Mouse (Mus musculus) c-Kit-positive CD71-positive TER-119-negative erythroid progenitor cells, embryonic 14.5 days (primary cell): ENCODE measurements around the gene Slc25a39.
A peak's percentile ranks its signal among the peaks of the same experiment; 100 is the strongest.

Source experiments
- DNase-seq: peaks from one replicate; pipeline ENCODE4 v3.0.0-alpha.2; 2013; ENCODE audit warnings: low read depth

The Slc25a39 gene

GRCm38 (mm10) chr11:102407834-102408215 lies at the start of gene Slc25a39:
Gene Slc25a39, minus strand, starts transcription at chr11:102407946.
- DNase-seq: no peak

GRCm38 (mm10) chr11:102455740-102456396 lies 48.1 kb upstream of the Slc25a39 start:
- peak; percentile 42 for DNase-seq

- DNase-seq: no peak
Observed at GRCm38 (mm10) chr11:102453131-102453530, 45.4 kb upstream of the Slc25a39 start.

GRCm38 (mm10) chr11:102449043-102450008 lies 41.6 kb upstream of the Slc25a39 start:
- no peak for DNase-seq

- DNase-seq: no peak
Observed at GRCm38 (mm10) chr11:102448327-102448726, 40.6 kb upstream of the Slc25a39 start.

GRCm38 (mm10) chr11:102447497-102447896 lies 39.8 kb upstream of the Slc25a39 start, which contains the start of gene Fam171a2:
Gene Fam171a2, minus strand, starts transcription at chr11:102447682.
- no peak for DNase-seq

GRCm38 (mm10) chr11:102446581-102447461 lies 39.1 kb upstream of the Slc25a39 start:
- DNase-seq: no peak

GRCm38 (mm10) chr11:102445891-102446361 lies 38.2 kb upstream of the Slc25a39 start:
- no peak for DNase-seq

- DNase-seq: no peak
Observed at GRCm38 (mm10) chr11:102445264-102445890, 37.6 kb upstream of the Slc25a39 start.

GRCm38 (mm10) chr11:102444781-102445180 lies 37.0 kb upstream of the Slc25a39 start:
- DNase-seq: no peak

GRCm38 (mm10) chr11:102444321-102444720 lies 36.6 kb upstream of the Slc25a39 start:
- no peak for DNase-seq

- no peak for DNase-seq
Observed at GRCm38 (mm10) chr11:102443740-102444139, 36.0 kb upstream of the Slc25a39 start.

GRCm38 (mm10) chr11:102442089-102442488 lies 34.3 kb upstream of the Slc25a39 start:
- no peak for DNase-seq

- DNase-seq: no peak
Observed at GRCm38 (mm10) chr11:102441434-102441833, 33.7 kb upstream of the Slc25a39 start.

GRCm38 (mm10) chr11:102440255-102440654 lies 32.5 kb upstream of the Slc25a39 start:
- DNase-seq: no peak

GRCm38 (mm10) chr11:102439093-102440082 lies 31.6 kb upstream of the Slc25a39 start:
- no peak for DNase-seq

- DNase-seq: peak; percentile 35
Observed at GRCm38 (mm10) chr11:102438212-102439092, 30.7 kb upstream of the Slc25a39 start.

- no peak for DNase-seq
Observed at GRCm38 (mm10) chr11:102437120-102438061, 29.6 kb upstream of the Slc25a39 start.
